Mouse (Mus musculus) neural tube, embryonic 11.5 days (tissue): ENCODE measurements around the gene Flt3. TPM values are rescaled to one million over a fixed set of nuclear protein-coding genes. Genes with fewer than 3 reads are reported as not detected.
A peak's percentile ranks its signal among the peaks of the same experiment; 100 is the strongest.

Source experiments
- ATAC-seq: fragments of 200-750 bp; cut with Nextera tagmentation; 2 replicates; pipeline ENCODE4 v1.8.0; 2017; ENCODE audit warnings: moderate number of reproducible peaks, mild to moderate bottlenecking, moderate TSS enrichment, moderate library complexity; ENCODE audit not compliant: insufficient read depth, low FRiP score, low TSS enrichment
- DNase-seq: peaks from one replicate; pipeline ENCODE4 v3.0.0-alpha.2; 2015; ENCODE audit warnings: low spot score
- H3K27ac ChIP-seq: fragments of 300-500 bp; sonication (generic); 2 replicates; pipeline ENCODE4 v1.5.1; 2014; ENCODE audit warnings: low read depth, mild to moderate bottlenecking, low read length
- H3K27me3 ChIP-seq: fragments of 300-500 bp; sonication (generic); 2 replicates; pipeline ENCODE4 v1.6.1; 2014; ENCODE audit warnings: mild to moderate bottlenecking, low read length, mixed read lengths; ENCODE audit not compliant: control insufficient read depth, insufficient read depth
- H3K36me3 ChIP-seq: fragments of 300-500 bp; sonication (generic); 2 replicates; pipeline ENCODE4 v1.6.1; 2014; ENCODE audit warnings: mild to moderate bottlenecking, low read length, moderate library complexity, mixed read lengths; ENCODE audit not compliant: control insufficient read depth, insufficient read depth
- H3K4me1 ChIP-seq: fragments of 300-500 bp; sonication (generic); 2 replicates; pipeline ENCODE4 v1.6.1; 2014; ENCODE audit warnings: low read length, mixed read lengths; ENCODE audit not compliant: control insufficient read depth, insufficient read depth
- H3K4me2 ChIP-seq: fragments of 300-500 bp; sonication (generic); 2 replicates; pipeline ENCODE4 v1.6.1; 2014; ENCODE audit warnings: low read depth, mild to moderate bottlenecking, moderate library complexity
- H3K4me3 ChIP-seq: fragments of 300-500 bp; sonication (generic); 2 replicates; pipeline ENCODE4 v1.5.1; 2014; ENCODE audit warnings: low read depth, low read length
- H3K9ac ChIP-seq: fragments of 300-500 bp; sonication (generic); 2 replicates; pipeline ENCODE4 v1.6.1; 2014; ENCODE audit warnings: mild to moderate bottlenecking, low read length
- H3K9me3 ChIP-seq: fragments of 300-500 bp; sonication (generic); 2 replicates; pipeline ENCODE4 v1.6.1; 2016; ENCODE audit warnings: low read length; ENCODE audit not compliant: control insufficient read depth
- WGBS: fragments of 180-500 bp; shearing (Covaris S2); extraction: QIAGEN DNeasy Blood & Tissue Kit; methylation state at CpG from one replicate; pipeline ENCODE4 v1.1.7; 2014; 5-methylcytosine and 5-hydroxymethylcytosine counted together
- polyA plus RNA-seq: library from polyadenylated mRNA; unstranded; fragments of >200 nt; fragmentation: Nextera tagmentation; extraction: Ambion mirVana; gene quantifications from 2 replicates; pipeline ENCODE4 v1.2.1, GENCODE M21; 2014

The Flt3 gene
- polyA plus RNA-seq, 1 experiment from 2014 or later: 0.21 TPM

DNA sequence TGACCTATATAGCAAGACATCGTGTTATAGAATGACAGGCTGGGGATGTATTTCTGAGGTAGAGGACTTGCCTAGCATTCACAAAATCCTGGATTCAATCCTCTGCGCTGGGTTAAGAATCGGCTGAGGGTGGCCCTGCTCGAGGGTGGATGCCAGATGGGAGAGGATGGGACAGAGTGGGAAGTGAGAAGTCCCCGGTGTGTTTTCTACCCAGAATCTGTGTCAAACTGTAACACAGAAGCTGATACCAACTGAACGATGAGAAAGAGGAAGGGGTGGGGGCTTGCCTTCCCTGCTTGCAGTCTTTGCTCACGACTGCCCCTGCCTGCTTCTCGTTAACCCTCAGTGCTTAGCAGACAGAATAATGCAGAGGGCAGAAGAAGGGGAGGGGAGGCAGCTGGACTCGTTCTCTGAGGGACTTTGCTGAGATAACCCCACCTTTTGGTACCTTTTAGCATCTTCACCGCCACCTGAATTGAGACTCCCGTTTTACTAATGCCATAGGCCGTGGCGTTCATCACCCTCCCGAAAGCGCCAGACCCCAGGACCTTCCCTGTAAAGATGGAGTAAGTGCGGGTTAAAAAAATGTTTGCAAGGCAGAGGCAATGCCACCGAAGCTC, 46.0 kb downstream of the Flt3 start:
- Histone ChIP-seq H3K4me3 (no peak overlapping the region), H3K27me3 (no peaks in the 10 kb centered on the region), H3K27ac (no peak overlapping the region), H3K4me2 (no peak overlapping the region), H3K9me3 (no peaks in the 10 kb centered on the region), H3K4me1 (no peaks in the 10 kb centered on the region), H3K36me3 (no peaks in the 10 kb centered on the region), H3K9ac (no peak overlapping the region)
- WGBS: 75% methylated on average over 15 of the region's 17 CpGs
- DNase-seq (no peak), ATAC-seq (no peak)

DNA sequence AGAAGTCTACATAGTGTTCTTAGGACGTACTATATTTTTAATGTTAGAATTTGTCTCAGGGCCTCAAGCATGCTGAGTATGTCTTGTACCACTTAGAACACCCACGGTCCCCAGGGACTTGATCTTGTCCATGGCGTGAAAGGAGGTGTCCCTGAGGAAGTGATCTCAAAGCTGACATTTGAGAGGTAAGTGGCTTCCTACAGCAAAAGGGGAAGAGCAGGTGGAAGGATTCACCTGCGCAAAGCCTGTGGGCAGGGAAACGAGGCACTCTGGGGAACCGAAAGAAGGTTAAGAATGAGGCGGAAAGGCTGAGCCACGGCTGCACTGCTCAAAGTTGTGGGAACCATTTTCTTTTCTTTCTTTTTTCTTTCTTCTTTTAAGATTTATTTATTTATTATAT, 48.4 kb downstream of the Flt3 start:
- no peak for DNase-seq
- Histone ChIP-seq H3K4me1 (no peaks in the 10 kb centered on the region), H3K27ac (no peak overlapping the region), H3K27me3 (no peaks in the 10 kb centered on the region), H3K4me3 (no peak overlapping the region), H3K9me3 (no peaks in the 10 kb centered on the region), H3K36me3 (no peaks in the 10 kb centered on the region), H3K9ac (no peak overlapping the region), H3K4me2 (no peak overlapping the region)
- 94% methylated on average over 8 of the region's 8 CpGs for WGBS
- no peak for ATAC-seq

DNA sequence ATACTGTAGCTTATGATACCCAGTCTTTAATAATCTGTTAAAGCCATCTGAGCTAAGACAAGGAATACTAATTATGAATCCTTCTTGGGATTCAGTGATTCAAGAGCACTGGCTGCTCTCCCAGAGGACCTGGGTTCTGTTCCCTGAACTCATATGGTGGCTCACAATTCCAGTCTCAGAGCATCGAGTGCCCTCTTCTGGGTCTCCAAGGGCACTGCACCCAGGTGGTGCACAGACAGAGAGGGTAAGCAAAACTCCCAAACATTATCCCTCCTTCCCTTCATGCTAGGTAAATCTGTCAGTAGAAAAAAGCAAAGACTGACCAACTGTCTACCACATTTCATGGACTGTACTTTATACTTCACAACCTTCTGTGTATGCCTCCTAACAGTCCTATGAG, 54.3 kb downstream of the Flt3 start:
- 52% methylated on average over 1 of the region's 1 CpGs for WGBS
- H3K27ac ChIP-seq: no peak overlapping the region
- H3K9ac ChIP-seq: no peak overlapping the region
- no peaks in the 10 kb centered on the region for H3K4me1 ChIP-seq
- no peak for DNase-seq
- H3K4me3 ChIP-seq: no peak overlapping the region
- no peak for ATAC-seq
- H3K36me3 ChIP-seq: no peaks in the 10 kb centered on the region
- no peaks in the 10 kb centered on the region for H3K27me3 ChIP-seq
- H3K9me3 ChIP-seq: no peaks in the 10 kb centered on the region
- H3K4me2 ChIP-seq: no peak overlapping the region

DNA sequence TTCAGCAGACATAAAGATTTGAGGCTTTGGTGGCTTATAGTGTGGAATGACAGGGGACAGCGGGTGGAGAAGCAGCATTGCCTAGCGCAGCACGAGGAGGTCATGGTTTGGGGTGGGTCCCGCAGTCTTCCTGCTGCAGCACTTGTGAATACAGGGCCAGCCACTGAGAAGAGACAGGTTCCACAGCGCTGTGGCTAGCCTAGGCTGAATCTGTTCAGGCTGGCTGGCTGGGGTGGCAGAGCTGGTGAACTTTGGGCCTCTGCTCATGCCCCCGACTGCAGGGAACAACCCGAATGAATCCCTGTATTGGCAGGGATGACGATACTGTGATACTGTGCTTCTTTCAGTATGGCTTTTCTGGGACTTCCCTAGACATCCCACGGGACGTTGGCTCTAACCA, 56.4 kb downstream of the Flt3 start:
- ATAC-seq: no peak
- WGBS: 87% methylated on average over 10 of the region's 10 CpGs
- no peaks in the 10 kb centered on the region for H3K9me3 ChIP-seq
- no peak overlapping the region for H3K9ac ChIP-seq
- H3K4me3 ChIP-seq: no peak overlapping the region
- no peak overlapping the region for H3K27ac ChIP-seq
- DNase-seq: no peak
- H3K27me3 ChIP-seq: no peaks in the 10 kb centered on the region
- H3K36me3 ChIP-seq: no peaks in the 10 kb centered on the region
- no peaks in the 10 kb centered on the region for H3K4me1 ChIP-seq
- H3K4me2 ChIP-seq: no peak overlapping the region

DNA sequence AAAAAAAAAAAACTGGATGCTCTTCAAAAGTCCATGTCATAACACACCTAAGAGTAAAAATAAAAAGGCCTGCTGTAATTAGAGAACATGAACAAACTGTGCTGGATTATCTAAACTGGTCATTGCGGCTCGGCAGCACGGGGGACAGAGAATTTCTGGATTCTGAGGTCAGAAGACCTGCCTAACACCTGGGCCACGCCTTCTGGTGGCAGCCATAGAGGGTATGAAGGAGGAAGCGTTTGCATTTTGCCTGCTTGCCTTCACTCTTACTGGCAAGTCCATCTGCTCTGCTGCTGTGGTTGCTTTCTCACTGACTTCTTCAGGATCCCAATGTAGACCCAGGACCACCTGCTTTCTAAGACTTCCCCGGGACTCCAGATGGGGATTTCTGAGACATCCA, 57.4 kb downstream of the Flt3 start:
- Histone ChIP-seq H3K9ac (no peak overlapping the region), H3K4me1 (no peaks in the 10 kb centered on the region), H3K9me3 (no peaks in the 10 kb centered on the region), H3K4me3 (no peak overlapping the region), H3K27ac (no peak overlapping the region), H3K36me3 (no peaks in the 10 kb centered on the region), H3K4me2 (no peak overlapping the region), H3K27me3 (no peaks in the 10 kb centered on the region)
- ATAC-seq (no peak), DNase-seq (peak; percentile 8)
- WGBS: 91% methylated on average over 6 of the region's 6 CpGs

DNA sequence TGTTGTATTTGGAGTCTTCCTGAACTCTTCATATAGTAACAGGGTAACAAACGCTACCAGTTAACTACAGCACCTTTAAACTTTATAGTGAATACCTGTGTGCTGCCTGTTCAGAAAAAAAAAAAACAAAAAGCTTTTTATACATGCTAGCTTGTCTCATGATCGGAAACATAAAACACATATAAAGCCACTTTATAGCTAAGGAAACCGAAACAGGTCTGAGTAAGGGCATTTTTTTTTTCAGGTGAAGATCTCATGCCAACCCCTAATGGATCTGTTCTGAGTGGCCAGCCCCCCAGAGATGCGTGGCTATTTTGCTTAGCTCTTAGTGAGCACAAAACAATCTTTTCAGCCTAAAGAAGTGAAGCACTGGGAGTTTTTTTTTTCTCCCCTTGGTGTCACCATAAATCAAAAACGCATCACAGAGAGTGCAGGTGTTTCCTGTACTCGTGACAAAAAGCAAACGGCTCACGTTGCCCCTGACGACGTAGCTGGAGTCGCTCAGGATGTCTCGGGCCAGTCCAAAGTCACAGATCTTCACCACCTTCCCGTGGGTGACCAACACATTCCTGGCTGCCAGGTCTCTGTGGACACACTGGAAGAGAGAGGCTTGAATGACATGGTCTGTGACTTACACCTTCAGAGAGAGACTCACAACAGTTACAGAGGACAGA, 59.4 kb downstream of the Flt3 start:
- DNase-seq: no peak
- Histone ChIP-seq H3K4me3 (no peak overlapping the region), H3K9me3 (no peaks in the 10 kb centered on the region), H3K36me3 (no peaks in the 10 kb centered on the region), H3K9ac (no peak overlapping the region), H3K27ac (no peak overlapping the region), H3K27me3 (no peaks in the 10 kb centered on the region), H3K4me1 (no peaks in the 10 kb centered on the region), H3K4me2 (no peak overlapping the region)
- WGBS: 63% methylated on average over 13 of the region's 13 CpGs
- no peak for ATAC-seq

DNA sequence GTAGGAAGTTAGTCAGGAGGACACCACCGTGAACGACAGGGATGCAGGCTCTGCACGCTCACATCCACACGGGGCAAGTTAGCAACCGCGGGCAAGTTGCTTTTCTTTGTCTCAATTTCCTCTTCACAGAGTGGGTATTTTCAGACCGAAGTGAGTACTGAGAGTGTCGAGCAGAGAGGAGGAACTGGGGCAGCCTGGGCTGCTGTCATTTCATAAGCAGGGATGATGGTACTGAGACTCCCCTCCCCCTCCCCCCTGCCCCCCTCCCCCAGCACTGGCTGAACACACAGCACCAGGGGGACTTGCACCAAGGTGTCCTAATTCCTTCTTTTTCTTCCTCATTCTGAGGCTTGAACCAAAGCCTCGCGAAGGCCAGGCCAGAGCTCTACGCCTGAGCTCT, 60.7 kb downstream of the Flt3 start:
- no peaks in the 10 kb centered on the region for H3K9me3 ChIP-seq
- ATAC-seq (no peak), DNase-seq (peak; percentile 8)
- no peak overlapping the region for H3K4me2 ChIP-seq
- no peak overlapping the region for H3K27ac ChIP-seq
- no peaks in the 10 kb centered on the region for H3K36me3 ChIP-seq
- 88% methylated on average over 11 of the region's 11 CpGs for WGBS
- H3K27me3 ChIP-seq: no peaks in the 10 kb centered on the region
- H3K4me1 ChIP-seq: no peaks in the 10 kb centered on the region
- no peak overlapping the region for H3K9ac ChIP-seq
- H3K4me3 ChIP-seq: no peak overlapping the region

DNA sequence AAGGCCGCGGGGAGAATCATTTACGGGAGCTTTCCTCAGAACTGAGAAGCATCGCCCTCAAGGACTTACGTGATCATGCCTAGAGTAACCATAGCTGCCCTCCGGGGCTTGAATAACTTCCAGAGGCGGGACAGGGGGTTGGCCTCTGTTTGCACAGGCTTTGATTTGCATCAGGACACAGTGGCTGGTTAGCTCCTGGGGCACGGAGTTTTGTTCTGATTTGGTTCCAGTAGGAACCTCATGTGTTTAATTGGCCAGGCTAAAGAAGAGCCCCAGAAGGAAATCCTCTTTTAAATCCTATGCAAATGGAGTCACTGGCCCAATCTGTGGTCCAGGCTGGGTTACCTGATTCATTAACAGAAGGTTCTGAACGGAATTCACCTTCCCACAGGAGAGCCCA, 61.3 kb downstream of the Flt3 start:
- Histone ChIP-seq H3K4me3 (no peak overlapping the region), H3K36me3 (no peaks in the 10 kb centered on the region), H3K27me3 (no peaks in the 10 kb centered on the region), H3K27ac (no peak overlapping the region), H3K9ac (no peak overlapping the region), H3K4me2 (no peak overlapping the region), H3K4me1 (no peaks in the 10 kb centered on the region), H3K9me3 (no peaks in the 10 kb centered on the region)
- ATAC-seq (no peak), DNase-seq (peak; percentile 7)
- 67% methylated on average over 9 of the region's 9 CpGs for WGBS

DNA sequence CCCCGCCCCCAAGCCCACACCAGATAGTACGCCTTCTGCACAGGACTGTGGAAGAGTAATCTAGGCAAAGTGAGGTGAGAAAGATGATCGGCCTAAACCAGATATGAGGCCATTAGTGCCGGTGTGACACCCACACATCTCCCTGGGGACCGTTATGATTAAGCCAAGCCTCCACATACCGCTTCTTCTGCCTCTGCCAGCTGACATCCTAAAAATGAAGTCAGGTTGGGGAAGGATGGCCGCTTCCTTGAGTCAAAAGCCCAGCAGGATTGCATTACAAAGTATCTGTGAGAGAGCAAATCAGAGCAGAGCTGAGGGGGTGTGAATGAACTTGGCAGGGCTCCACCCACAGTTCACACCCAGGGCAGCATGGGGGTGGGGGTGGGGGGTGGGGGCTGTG, 67.6 kb downstream of the Flt3 start:
- Histone ChIP-seq H3K27me3 (no peaks in the 10 kb centered on the region), H3K4me3 (no peak overlapping the region), H3K36me3 (no peaks in the 10 kb centered on the region), H3K9me3 (no peaks in the 10 kb centered on the region), H3K4me2 (no peak overlapping the region), H3K27ac (no peak overlapping the region), H3K4me1 (no peaks in the 10 kb centered on the region), H3K9ac (no peak overlapping the region)
- DNase-seq (peak; percentile 17), ATAC-seq (peak; percentile 45; the same call in 1 of the 2 replicates)
- 47% methylated on average over 7 of the region's 7 CpGs for WGBS
